Mouse (Mus musculus) cerebellum, adult 9-11 months (tissue): ENCODE data around the gene Kcne1.

ENCODE experiments used
- DNase-seq: peaks from one replicate; pipeline ENCODE4 v3.0.0; 2022

Gene Kcne1

GRCm38 (mm10) chr16:92302506-92302905, 56.8 kb downstream of the Kcne1 start:
- peak; percentile 50 for DNase-seq

GRCm38 (mm10) chr16:92301989-92302388, 57.3 kb downstream of the Kcne1 start:
- DNase-seq, result no peak

GRCm38 (mm10) chr16:92301412-92301806, 57.9 kb downstream of the Kcne1 start:
- peak; percentile 75 for DNase-seq

GRCm38 (mm10) chr16:92300649-92301411, 58.4 kb downstream of the Kcne1 start, which contains the start of gene Smim11:
Gene Smim11, plus strand, starts transcription at chr16:92301286.
- peak; percentile 97 for DNase-seq
